Mouse (Mus musculus): ENCODE data around the gene Zfp287.
"Not testable (repeated sequence)": the region's sequence is repeated elsewhere in the genome, so short reads cannot be mapped to it uniquely, and the experiment has no call there.

Gene Zfp287

GRCm38 (mm10) chr11:62731311-62732021 lies at the start of gene Zfp287:
Gene Zfp287 (minus strand): TSS chr11:62731905.
- DNase-seq (ENCODE audit: low read depth) = peak; percentile 62

- no peak for DNase-seq (ENCODE audit: low read depth)
These were observed 44.8 kb upstream of the Zfp287 start for GRCm38 (mm10) chr11:62776510-62776909.

GRCm38 (mm10) chr11:62760755-62761457 lies 29.2 kb upstream of the Zfp287 start:
- DNase-seq (ENCODE audit: low read depth) = no peak

- no peak for DNase-seq (ENCODE audit: low read depth)
These were observed 26.8 kb upstream of the Zfp287 start for GRCm38 (mm10) chr11:62758491-62758890.

- no peak for DNase-seq (ENCODE audit: low read depth)
These were observed 26.2 kb upstream of the Zfp287 start for GRCm38 (mm10) chr11:62757906-62758305.

GRCm38 (mm10) chr11:62757143-62757507 lies 25.4 kb upstream of the Zfp287 start:
- DNase-seq (ENCODE audit: low read depth) = no peak

GRCm38 (mm10) chr11:62756456-62757142 lies 24.9 kb upstream of the Zfp287 start:
- DNase-seq (ENCODE audit: low read depth) = peak; percentile 94

GRCm38 (mm10) chr11:62752780-62753179 lies 21.1 kb upstream of the Zfp287 start, which contains the start of gene Gm10428:
Gene Gm10428 (plus strand): TSS chr11:62753100.
- DNase-seq (ENCODE audit: low read depth) = no peak

- no peak for DNase-seq (ENCODE audit: low read depth)
These were observed 20.5 kb upstream of the Zfp287 start for GRCm38 (mm10) chr11:62752191-62752590.

- not testable (repeated sequence) for DNase-seq (ENCODE audit: low read depth)
These were observed 17.7 kb upstream of the Zfp287 start for GRCm38 (mm10) chr11:62749445-62749844.

- no peak for DNase-seq (ENCODE audit: low read depth)
These were observed 16.4 kb upstream of the Zfp287 start for GRCm38 (mm10) chr11:62748062-62748461.

GRCm38 (mm10) chr11:62747227-62747626 lies 15.5 kb upstream of the Zfp287 start:
- no peak for DNase-seq (ENCODE audit: low read depth)

- peak; percentile 48 for DNase-seq (ENCODE audit: low read depth)
These were observed 14.4 kb upstream of the Zfp287 start for GRCm38 (mm10) chr11:62746001-62746533.

- no peak for DNase-seq (ENCODE audit: low read depth)
These were observed 12.4 kb upstream of the Zfp287 start for GRCm38 (mm10) chr11:62744103-62744502.

- no peak for DNase-seq (ENCODE audit: low read depth)
These were observed 10.7 kb upstream of the Zfp287 start for GRCm38 (mm10) chr11:62742261-62742957.

- DNase-seq (ENCODE audit: low read depth) = no peak
These were observed 9.5 kb upstream of the Zfp287 start for GRCm38 (mm10) chr11:62741186-62741585.

- no peak for DNase-seq (ENCODE audit: low read depth)
These were observed 960 bp upstream of the Zfp287 start for GRCm38 (mm10) chr11:62732665-62733064.

GRCm38 (mm10) chr11:62732022-62732387 lies 300 bp upstream of the Zfp287 start:
- no peak for DNase-seq (ENCODE audit: low read depth)

- no peak for DNase-seq (ENCODE audit: low read depth)
These were observed 3.4 kb downstream of the Zfp287 start for GRCm38 (mm10) chr11:62728276-62728675.

- no peak for DNase-seq (ENCODE audit: low read depth)
These were observed 21.0 kb downstream of the Zfp287 start for GRCm38 (mm10) chr11:62710657-62711056.

- DNase-seq (ENCODE audit: low read depth) = no peak
These were observed 23.5 kb downstream of the Zfp287 start for GRCm38 (mm10) chr11:62708252-62708651.

GRCm38 (mm10) chr11:62706141-62706540 lies 25.6 kb downstream of the Zfp287 start:
- DNase-seq (ENCODE audit: low read depth) = no peak

Data from fibroblast of lung, adult 2 months (primary cell).